Mouse (Mus musculus) kidney, adult 2 months (tissue): ENCODE measurements around the gene Map3k19.

Experiments used
- CTCF ChIP-seq: fragments of 200-500 bp; conservative IDR thresholded peaks from 2 replicates; pipeline ENCODE4 v1.5.1; 2011; ENCODE audit warnings: low read depth, mild to moderate bottlenecking, control low read depth, low read length, moderate library complexity, mixed read lengths; ENCODE audit not compliant: insufficient read depth, insufficient read length
- POLR2A ChIP-seq: fragments of 200-500 bp; IDR thresholded peaks from one replicate; pipeline ENCODE4 v1.6.1; 2011; ENCODE audit warnings: low read depth, low read length, control low read depth

- TF ChIP-seq CTCF (no peak), POLR2A (no peak)
Measured at GRCm38 (mm10) chr1:127796341-127796740, 58.5 kb downstream of the Map3k19 start.
